Comparison of ENCODE assay signal across 25 mouse cellular contexts in genomic region chr15:30562375-30562774, GRCm38 (mm10).
A peak's percentile ranks its signal among the peaks of the same experiment; 100 is the strongest.
DNase-seq lines count a peak whose midpoint lies in the region; ATAC-seq and TF ChIP-seq lines count a peak whose summit lies in the region.
"Had no signal": no experiment of that assay in that cellular context is flagged by ENCODE, and none has a peak within 500 bp of the region (broad histone marks: within the 10 kb centered on the region; RNA-seq: fewer than 3 reads in every experiment).

No protein-coding gene starts in this region.

- peak; percentile 21 for DNase-seq in embryo, embryonic 10 days (ENCODE audit: low spot score)
- DNase-seq in embryo, embryonic 9.5 days (ENCODE audit: extremely low spot score) = no peak
- peak; percentile 14 for DNase-seq in lung, embryonic 14.5 days
- no peak for DNase-seq in lung, postnatal 25 days (ENCODE audit: low spot score)
- peak; percentile 8 for DNase-seq in embryo, embryonic 11 days
- no peak for DNase-seq in adrenal gland, postnatal 4 days (ENCODE audit: low spot score in 2 of 2)
- DNase-seq in forebrain, embryonic 14.5 days (ENCODE audit: low spot score) = no peak
- DNase-seq: adrenal gland, adult 8-10 months; cerebellum, adult 8-10 months; cerebellum, postnatal 25 days; gastrocnemius, postnatal 14 days; heart, postnatal 14 days; kidney, adult 11 months; layer of hippocampus, adult 9-11 months; lung, postnatal 14 days; right cerebral cortex, postnatal 25 days had no signal

- no peak for ATAC-seq in lung, embryonic 14.5 days (ENCODE audit: insufficient read depth)
- ATAC-seq in forebrain, embryonic 14.5 days = no peak
- ATAC-seq: activated CD4-positive, CD25-positive, alpha-beta regulatory T cell, adult 4 months; forebrain, embryonic 16.5 days; inflammation-experienced regulatory T-cells, adult 6 months; midbrain, embryonic 16.5 days had no signal

- H3K27me3 ChIP-seq in lung, embryonic 14.5 days (ENCODE audit: insufficient read depth, low read length) = no peaks in the 10 kb centered on the region
- no peaks in the 10 kb centered on the region for H3K27me3 ChIP-seq in forebrain, embryonic 14.5 days (replicated peaks; ENCODE audit: control insufficient read depth, insufficient read depth, low read length)
- H3K27me3 ChIP-seq: hindbrain, embryonic 15.5 days; stomach, embryonic 15.5 days had no signal

- H3K36me3 ChIP-seq in lung, embryonic 14.5 days (ENCODE audit: insufficient read depth) = no peaks in the 10 kb centered on the region
- H3K36me3 ChIP-seq in forebrain, embryonic 14.5 days (ENCODE audit: control insufficient read depth, insufficient read depth, low read length) = no peaks in the 10 kb centered on the region
- H3K36me3 ChIP-seq: G1E; hindbrain, embryonic 10.5 days; hindbrain, embryonic 15.5 days; stomach, embryonic 15.5 days had no signal

- no peak overlapping the region for H3K4me3 ChIP-seq in lung, embryonic 14.5 days (ENCODE audit: low read depth, low read length)
- H3K4me3 ChIP-seq in forebrain, embryonic 14.5 days (ENCODE audit: low read depth, low read length) = no peak overlapping the region
- H3K4me3 ChIP-seq: hindbrain, embryonic 10.5 days; hindbrain, embryonic 15.5 days; stomach, embryonic 15.5 days had no signal

- no peaks in the 10 kb centered on the region for H3K9me3 ChIP-seq in lung, embryonic 14.5 days (ENCODE audit: low read depth, low read length)
- no peaks in the 10 kb centered on the region for H3K9me3 ChIP-seq in forebrain, embryonic 14.5 days (replicated peaks; ENCODE audit: control insufficient read depth, low read length)
- H3K9me3 ChIP-seq: hindbrain, embryonic 10.5 days; hindbrain, embryonic 15.5 days; stomach, embryonic 15.5 days had no signal

- no peak overlapping the region for H3K27ac ChIP-seq in lung, embryonic 14.5 days (ENCODE audit: low read depth)
- H3K27ac ChIP-seq in forebrain, embryonic 14.5 days (ENCODE audit: low read depth, low read length) = no peak overlapping the region
- H3K27ac ChIP-seq: hindbrain, embryonic 10.5 days; hindbrain, embryonic 15.5 days; stomach, embryonic 15.5 days had no signal

- WGBS in lung, embryonic 14.5 days = 79% methylated on average over 5 of the region's 5 CpGs
- WGBS in forebrain, embryonic 14.5 days = 87% methylated on average over 5 of the region's 5 CpGs

- no peak overlapping the region for H3K4me2 ChIP-seq in lung, embryonic 14.5 days
- no peak overlapping the region for H3K4me2 ChIP-seq in forebrain, embryonic 14.5 days (ENCODE audit: low read length)
- H3K4me2 ChIP-seq: hindbrain, embryonic 15.5 days; midbrain, embryonic 11.5 days; stomach, embryonic 15.5 days had no signal

- H3K9ac ChIP-seq in lung, embryonic 14.5 days = no peak overlapping the region
- no peak overlapping the region for H3K9ac ChIP-seq in forebrain, embryonic 14.5 days (ENCODE audit: low read length)
- H3K9ac ChIP-seq: hindbrain, embryonic 15.5 days; stomach, embryonic 15.5 days had no signal

- no peak for TF ChIP-seq CTCF in lung, embryonic 14.5 days (IDR thresholded peaks at IDR 0.05; ENCODE audit: low read depth)

- no peaks in the 10 kb centered on the region for H3K4me1 ChIP-seq in lung, embryonic 14.5 days (ENCODE audit: insufficient read depth)
- no peaks in the 10 kb centered on the region for H3K4me1 ChIP-seq in forebrain, embryonic 14.5 days (ENCODE audit: control insufficient read depth, insufficient read depth, low read length)
- H3K4me1 ChIP-seq: hindbrain, embryonic 15.5 days; stomach, embryonic 15.5 days had no signal

Comparison
In these comparisons a context has a peak if more than half of its experiments do, and no peak if none do; other contexts are left out.
1. DNase-seq: peak in embryo, embryonic 10 days (single experiment), lung, embryonic 14.5 days (single experiment) and embryo, embryonic 11 days (single experiment); none in embryo, embryonic 9.5 days (single experiment), lung, postnatal 25 days (single experiment), adrenal gland, postnatal 4 days (0 of 2) and forebrain, embryonic 14.5 days (single experiment).